Mouse (Mus musculus) spleen, adult 2 months (tissue): Measurements from ENCODE around the gene Slc35f3.

Experiments
- CTCF ChIP-seq: fragments of 200-500 bp; IDR thresholded peaks from 2 replicates; pipeline ENCODE4 v1.5.1; 2011; ENCODE audit warnings: mild to moderate bottlenecking, inconsistent platforms; ENCODE audit not compliant: insufficient read depth, insufficient read length, insufficient replicate concordance; ENCODE audit errors: extremely low read depth
- POLR2A ChIP-seq: fragments of 200-500 bp; IDR thresholded peaks from 2 replicates; pipeline ENCODE4 v1.6.1; 2011; ENCODE audit warnings: low read depth, low read length, inconsistent platforms

DNA sequence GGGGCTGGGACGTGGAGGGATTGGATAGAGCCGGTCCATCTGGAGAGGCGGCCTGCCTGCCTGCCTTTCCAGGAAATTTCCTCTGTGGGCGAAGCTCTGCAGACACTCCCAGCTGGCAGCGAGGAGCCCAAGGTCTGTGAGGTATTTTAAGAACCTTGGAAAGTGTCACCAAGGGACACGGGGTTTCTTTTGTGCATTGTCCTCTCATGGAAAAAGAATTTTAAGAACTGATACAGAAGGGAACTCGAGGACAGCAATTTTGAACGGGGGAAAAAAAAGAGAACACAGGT is 41.0 kb upstream of the Slc35f3 start:
- TF ChIP-seq CTCF (no peak), POLR2A (no peak)
